Mouse (Mus musculus) lung, postnatal 14 days (tissue): Measurements from ENCODE around the gene Tram1l1.
A peak's percentile ranks its signal among the peaks of the same experiment; 100 is the strongest.
"Not testable (repeated sequence)": the region's sequence is repeated elsewhere in the genome, so short reads cannot be mapped to it uniquely, and the experiment has no call there.

ENCODE experiments used
- DNase-seq: peaks from one replicate; pipeline ENCODE4 v3.0.0; 2021

The Tram1l1 gene

GRCm38 (mm10) chr3:124320821-124321576, at the start of gene Tram1l1:
Tram1l1 (plus strand) TSS chr3:124320855.
- peak; percentile 38 for DNase-seq

DNA sequence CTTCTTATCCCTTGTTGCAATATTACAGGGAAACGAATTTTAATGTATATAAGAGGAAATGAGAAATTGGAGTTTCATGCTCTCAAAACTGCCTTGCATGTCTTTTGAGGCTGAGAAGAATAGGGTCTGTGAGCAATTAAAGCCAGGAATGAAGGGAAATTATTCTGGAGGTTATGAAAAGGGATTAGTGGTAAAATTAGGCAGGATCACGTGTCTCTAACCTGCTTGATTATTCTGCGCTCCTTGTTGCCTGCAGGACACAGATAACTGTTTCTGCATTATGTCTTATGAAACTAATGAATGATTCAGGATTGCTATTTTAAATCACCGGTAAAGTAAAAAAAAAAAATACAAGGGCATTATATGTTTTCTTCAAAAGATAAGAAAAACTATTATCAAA, 49.4 kb upstream of the Tram1l1 start:
- no peak for DNase-seq

DNA sequence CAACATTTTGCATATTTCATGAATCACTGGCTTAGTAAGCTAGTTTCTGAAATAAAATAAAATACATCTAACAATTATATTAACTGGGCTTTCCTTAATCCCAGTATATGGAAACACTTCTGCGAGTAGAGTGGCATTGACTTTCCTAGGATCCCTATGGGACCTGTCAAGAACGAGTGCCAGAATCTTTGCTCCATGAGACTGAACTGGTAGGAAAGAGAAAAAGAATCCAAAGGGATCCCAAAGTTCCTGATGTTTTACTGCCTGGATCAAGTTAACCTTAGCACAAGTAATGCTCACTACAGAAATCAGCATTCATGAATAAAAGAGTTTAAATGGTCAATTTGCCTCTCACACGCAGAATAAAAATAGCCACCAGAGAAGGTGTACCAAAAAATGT, 49.0 kb upstream of the Tram1l1 start:
- no peak for DNase-seq

DNA sequence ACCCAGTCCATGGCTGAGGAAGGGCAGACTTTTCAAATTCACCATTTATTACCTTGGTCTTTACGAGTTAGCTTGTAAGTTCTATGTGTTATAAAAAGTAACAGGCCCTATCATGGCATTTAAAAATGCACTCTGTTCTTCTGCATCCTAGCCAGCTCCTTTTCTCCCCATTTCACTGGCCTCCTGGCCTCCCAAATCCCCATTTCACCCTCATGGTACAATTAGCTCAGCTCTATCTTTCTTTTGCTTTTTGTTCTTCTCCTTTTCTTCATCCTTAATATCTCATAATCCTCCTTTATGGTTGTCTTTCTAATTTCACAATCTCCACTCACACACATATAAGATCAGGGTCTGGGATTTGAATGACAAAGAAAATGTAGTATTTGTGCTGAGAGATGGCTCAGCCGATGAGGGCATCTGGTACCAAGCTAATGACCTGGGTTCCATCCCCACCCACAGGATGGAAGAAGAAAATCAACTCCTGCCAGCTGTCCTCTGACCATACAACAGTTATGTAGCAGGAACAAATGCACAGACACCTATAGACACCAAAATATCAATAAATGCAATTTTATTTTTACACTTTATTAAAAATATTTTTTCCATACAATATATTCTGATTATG, 48.1 kb upstream of the Tram1l1 start:
- no peak for DNase-seq

GRCm38 (mm10) chr3:124274928-124275609, 45.6 kb upstream of the Tram1l1 start:
- peak; percentile 19 for DNase-seq

DNA sequence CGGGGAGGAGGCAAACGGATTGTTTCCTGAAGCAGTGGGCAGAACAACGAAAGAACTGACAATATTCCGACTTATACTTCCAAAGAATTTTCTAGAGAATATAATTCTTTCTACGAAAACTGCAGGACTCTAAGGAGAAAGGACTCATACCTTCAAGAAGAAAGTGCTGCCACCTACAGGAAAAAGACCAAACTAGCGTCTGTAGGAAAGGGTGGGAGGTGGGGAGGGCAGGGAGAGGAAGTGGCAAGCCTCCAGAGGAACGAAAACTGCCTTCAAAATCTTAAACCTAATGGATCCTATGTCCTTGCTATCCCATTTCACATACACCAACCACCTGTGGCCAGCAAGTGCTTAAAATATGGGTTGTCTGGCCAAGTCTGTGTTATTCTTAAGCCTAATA, 31.7 kb upstream of the Tram1l1 start:
- DNase-seq, result not testable (repeated sequence)

DNA sequence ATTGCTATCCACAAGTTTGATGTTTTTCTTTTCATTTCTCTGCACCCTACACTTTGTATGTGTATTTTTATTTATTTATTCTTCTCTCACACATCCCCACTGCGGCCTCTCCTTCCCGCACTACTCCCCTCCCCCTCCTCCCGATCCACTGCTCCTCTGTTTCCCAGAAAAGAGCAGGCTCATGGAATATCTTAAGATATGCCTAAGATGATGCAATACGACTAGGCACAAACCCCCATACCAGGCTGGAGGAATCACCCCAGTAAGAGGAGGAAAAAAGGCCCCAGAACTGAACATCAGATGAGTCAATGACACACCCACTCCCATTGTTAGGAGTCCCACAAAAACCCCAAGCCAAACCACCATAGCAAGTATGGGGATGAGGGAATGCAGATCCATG, 1.4 kb upstream of the Tram1l1 start:
- DNase-seq, result no peak

DNA sequence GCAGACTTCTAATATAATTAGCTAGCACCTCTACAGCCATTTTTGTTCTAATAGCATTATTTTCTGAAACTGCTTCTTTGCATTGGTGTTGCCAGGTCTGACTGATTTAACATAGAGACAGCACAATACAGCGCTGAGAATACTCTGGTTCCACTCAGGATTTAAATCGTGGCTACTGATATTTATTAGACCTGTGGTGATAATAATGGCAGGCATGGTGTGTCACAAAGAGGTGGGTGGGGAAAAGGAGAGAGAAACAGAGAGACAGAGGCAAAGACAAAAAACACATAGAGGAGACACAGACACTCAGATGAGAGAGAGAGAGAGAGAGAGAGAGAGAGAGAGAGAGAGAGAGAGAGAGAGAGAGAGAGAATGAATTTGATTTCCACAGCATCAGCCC, 257 bp upstream of the Tram1l1 start:
- no peak for DNase-seq

GRCm38 (mm10) chr3:124346445-124346844, 25.8 kb downstream of the Tram1l1 start:
- DNase-seq, result no peak

- no peak for DNase-seq
These were observed 36.9 kb downstream of the Tram1l1 start for GRCm38 (mm10) chr3:124357533-124357932.

- no peak for DNase-seq
These were observed 51.4 kb downstream of the Tram1l1 start for GRCm38 (mm10) chr3:124372031-124372430.
